ENCODE assay signal across 8 mouse cellular contexts in genomic region chr16:6349381-6349780, GRCm38 (mm10).
DNase-seq lines count a peak whose midpoint lies in the region; ATAC-seq and TF ChIP-seq lines count a peak whose summit lies in the region.

No protein-coding gene starts in this region.

- H3K4me2 ChIP-seq in forebrain, embryonic 15.5 days (replicated peaks), result peak overlapping the region; percentile 79

- peak overlapping the region; percentile 46 to 62; a peak in 2 of 4 replicates for H3K4me3 ChIP-seq in ES-E14 (ENCODE audit: insufficient read depth in 1 of 2, low read depth in 1 of 2, low read length in 2 of 2, poor library complexity in 1 of 2, severe bottlenecking in 1 of 2)
- H3K4me3 ChIP-seq in forebrain, embryonic 15.5 days, result peak overlapping the region; percentile 53

- intact Hi-C loops in left cerebral cortex, postnatal 36 days (cut with DNase I), result no loop called here

- no peaks in the 10 kb centered on the region for H3K9me3 ChIP-seq in ES-E14 (ENCODE audit: control insufficient read depth, insufficient read depth, low read depth, low read length)
- H3K9me3 ChIP-seq in forebrain, embryonic 15.5 days, result no peaks in the 10 kb centered on the region

- no peaks in the 10 kb centered on the region for H3K36me3 ChIP-seq in ES-E14 (ENCODE audit: control insufficient read depth, insufficient read depth, low read length, poor library complexity, severe bottlenecking)
- no peaks in the 10 kb centered on the region for H3K36me3 ChIP-seq in forebrain, embryonic 15.5 days

- H3K9ac ChIP-seq in ES-E14 (ENCODE audit: insufficient read depth, low read depth, low read length, poor library complexity, severe bottlenecking), result no peak overlapping the region
- H3K9ac ChIP-seq in forebrain, embryonic 15.5 days (replicated peaks), result peak overlapping the region; percentile 68

- DNase-seq in embryo, embryonic 10.5 days (ENCODE audit: low spot score), result peak; percentile 11
- no peak for DNase-seq in embryo, embryonic 9.5 days (ENCODE audit: extremely low spot score)
- DNase-seq in ES-E14 (ENCODE audit: low read depth, low spot score), result no peak
- DNase-seq in left cerebral cortex, postnatal 36 days (ENCODE audit: low spot score in 2 of 2), result peak; percentile 52 to 54
- DNase-seq in right cerebral cortex, postnatal 4 days, result peak; percentile 43
- no peak for DNase-seq in kidney, adult 9 months
- DNase-seq in gastrocnemius, postnatal 4 days (ENCODE audit: low spot score in 2 of 2), result no peak

- no peaks in the 10 kb centered on the region for H3K27me3 ChIP-seq in forebrain, embryonic 15.5 days

- no peaks in the 10 kb centered on the region for H3K4me1 ChIP-seq in ES-E14 (ENCODE audit: control insufficient read depth in 2 of 2, insufficient read depth in 2 of 2, low read length in 2 of 2, poor library complexity in 1 of 2)
- peaks cover 37% of the 10 kb centered on the region for H3K4me1 ChIP-seq in forebrain, embryonic 15.5 days

- ATAC-seq in forebrain, embryonic 15.5 days (replicated peaks), result peak; percentile 39

- no peak overlapping the region for H3K27ac ChIP-seq in ES-E14 (ENCODE audit: insufficient read depth, low read depth, low read length, poor library complexity, severe bottlenecking)
- H3K27ac ChIP-seq in forebrain, embryonic 15.5 days (replicated peaks), result peak overlapping the region; percentile 93

- in situ Hi-C loops in ES-E14 (cut with MboI; ENCODE audit: low sequenced_read_pairs in 2 of 2, unreplicated experiment in 2 of 2), result no loop called here

- 12% methylated on average over 16 of the region's 16 CpGs for WGBS in forebrain, embryonic 15.5 days

TF ChIP-seq in ES-E14, 5 proteins besides CTCF, POLR2A, EP300 and RAD21:
- TF ChIP-seq ZNF384 (IDR thresholded peaks at IDR 0.05; ENCODE audit: low read depth, low read length), result no peak

Comparison
In these comparisons a context has a peak if more than half of its experiments do, and no peak if none do; other contexts are left out.
1. DNase-seq: peak in embryo, embryonic 10.5 days (single experiment), left cerebral cortex, postnatal 36 days (2 of 2) and right cerebral cortex, postnatal 4 days (single experiment); none in embryo, embryonic 9.5 days (single experiment), ES-E14 (single experiment), kidney, adult 9 months (single experiment) and gastrocnemius, postnatal 4 days (0 of 2).